Mouse (Mus musculus) megakaryocyte, adult 5-6 weeks (primary cell): ENCODE measurements around the gene Zmynd8. TPM values are rescaled to one million over a fixed set of nuclear protein-coding genes. Genes with fewer than 3 reads are reported as not detected.
"Not testable (repeated sequence)": the region's sequence is repeated elsewhere in the genome, so short reads cannot be mapped to it uniquely, and the experiment has no call there.

ENCODE experiments used
- ATAC-seq: 2 replicates; pipeline ENCODE4 v1.8.0; 2016; ENCODE audit warnings: mild to moderate bottlenecking, inconsistent platforms; ENCODE audit not compliant: poor library complexity, severe bottlenecking
- total RNA-seq, 2 experiments: library from RNA; stranded (forward) in 1 of 2; stranded (reverse) in 1 of 2; fragments of 153-499, 151-499 nt in 1 of 2; fragments of 221-1000, 200-1000 nt in 1 of 2; gene quantifications; 2 replicates each; pipeline versions ENCODE4 v1.2.3 to v1.2.4; 2015 to 2017

Gene Zmynd8
- total RNA-seq, 2 experiments from 2014 or later, result 26.7 to 37.5 TPM

- no peak for ATAC-seq
These were observed 83.5 kb downstream of the Zmynd8 start for GRCm38 (mm10) chr2:165815103-165815880.

GRCm38 (mm10) chr2:165812889-165813288 lies 85.9 kb downstream of the Zmynd8 start:
- ATAC-seq, result no peak

- ATAC-seq, result no peak
These were observed 87.3 kb downstream of the Zmynd8 start for GRCm38 (mm10) chr2:165811536-165811935.

GRCm38 (mm10) chr2:165809901-165810477 lies 88.8 kb downstream of the Zmynd8 start:
- ATAC-seq, result no peak

GRCm38 (mm10) chr2:165809091-165809490 lies 89.7 kb downstream of the Zmynd8 start:
- ATAC-seq, result no peak

GRCm38 (mm10) chr2:165808179-165808975 lies 90.4 kb downstream of the Zmynd8 start:
- no peak for ATAC-seq

GRCm38 (mm10) chr2:165800174-165800573 lies 98.6 kb downstream of the Zmynd8 start:
- not testable (repeated sequence) for ATAC-seq

- ATAC-seq, result no peak
These were observed 100.9 kb downstream of the Zmynd8 start for GRCm38 (mm10) chr2:165797876-165798275.

- ATAC-seq, result peak; percentile 27
These were observed 105.6 kb downstream of the Zmynd8 start for GRCm38 (mm10) chr2:165793283-165793638.

- no peak for ATAC-seq
These were observed 106.2 kb downstream of the Zmynd8 start for GRCm38 (mm10) chr2:165792431-165793282.

- ATAC-seq, result peak; percentile 40; the same call in 1 of the 2 replicates
These were observed 107.2 kb downstream of the Zmynd8 start for GRCm38 (mm10) chr2:165791657-165792056.

GRCm38 (mm10) chr2:165791026-165791425 lies 107.8 kb downstream of the Zmynd8 start:
- ATAC-seq, result no peak

- no peak for ATAC-seq
These were observed 109.1 kb downstream of the Zmynd8 start for GRCm38 (mm10) chr2:165789667-165790066.

GRCm38 (mm10) chr2:165788796-165789195 lies 110.0 kb downstream of the Zmynd8 start:
- ATAC-seq, result no peak

- no peak for ATAC-seq
These were observed 110.8 kb downstream of the Zmynd8 start for GRCm38 (mm10) chr2:165788005-165788404.

GRCm38 (mm10) chr2:165786467-165786866 lies 112.3 kb downstream of the Zmynd8 start:
- ATAC-seq, result no peak

- no peak for ATAC-seq
These were observed 113.3 kb downstream of the Zmynd8 start for GRCm38 (mm10) chr2:165785312-165786036.

- peak; percentile 75 for ATAC-seq
These were observed 116.5 kb downstream of the Zmynd8 start for GRCm38 (mm10) chr2:165782324-165782723.

- peak; percentile 80 for ATAC-seq
These were observed 119.9 kb downstream of the Zmynd8 start for GRCm38 (mm10) chr2:165778927-165779326.

GRCm38 (mm10) chr2:165769375-165769948 lies 129.4 kb downstream of the Zmynd8 start:
- no peak for ATAC-seq
